Mouse (Mus musculus) stomach, embryonic 16.5 days (tissue): Measurements from ENCODE around the gene G6pc3. TPM values are rescaled to one million over a fixed set of nuclear protein-coding genes. Genes with fewer than 3 reads are reported as not detected.

Source experiments
- ATAC-seq: fragments of 200-750 bp; cut with Nextera tagmentation; 2 replicates; pipeline ENCODE4 v1.8.0; 2017; ENCODE audit warnings: moderate number of reproducible peaks, moderate TSS enrichment; ENCODE audit not compliant: insufficient read depth, low FRiP score
- H3K27ac ChIP-seq: fragments of 300-500 bp; sonication (generic); 2 replicates; pipeline ENCODE4 v1.5.1; 2014; ENCODE audit warnings: low read length
- H3K27me3 ChIP-seq: fragments of 300-500 bp; sonication (generic); 2 replicates; pipeline ENCODE4 v1.6.1; 2014; ENCODE audit warnings: low read length, control low read depth, mixed read lengths; ENCODE audit not compliant: control insufficient read depth, insufficient read depth
- H3K36me3 ChIP-seq: fragments of 300-500 bp; sonication (generic); 2 replicates; pipeline ENCODE4 v1.6.1; 2014; ENCODE audit warnings: low read length; ENCODE audit not compliant: control insufficient read depth, insufficient read depth
- H3K4me1 ChIP-seq: fragments of 300-500 bp; sonication (generic); 2 replicates; pipeline ENCODE4 v1.6.1; 2014; ENCODE audit warnings: low read length, control low read depth, mixed read lengths; ENCODE audit not compliant: control insufficient read depth, insufficient read depth
- H3K4me2 ChIP-seq: fragments of 300-500 bp; sonication (generic); 2 replicates; pipeline ENCODE4 v1.6.1; 2014; ENCODE audit warnings: low read depth, low read length, mixed read lengths
- H3K4me3 ChIP-seq: fragments of 300-500 bp; sonication (generic); replicated peaks from 2 replicates; pipeline ENCODE4 v1.5.1; 2014; ENCODE audit warnings: mild to moderate bottlenecking, low read length
- H3K9ac ChIP-seq: fragments of 300-500 bp; sonication (generic); 2 replicates; pipeline ENCODE4 v1.6.1; 2014; ENCODE audit warnings: low read length
- H3K9me3 ChIP-seq: fragments of 300-500 bp; sonication (generic); replicated peaks from 2 replicates; pipeline ENCODE4 v1.6.1; 2016; ENCODE audit warnings: low read length, control low read depth; ENCODE audit not compliant: control insufficient read depth
- WGBS: fragments of 180-500 bp; shearing (Covaris S2); extraction: QIAGEN DNeasy Blood & Tissue Kit; methylation state at CpG from one replicate; pipeline ENCODE4 v1.1.7; 2014; 5-methylcytosine and 5-hydroxymethylcytosine counted together
- polyA plus RNA-seq: library from polyadenylated mRNA; unstranded; fragments of >200 nt; fragmentation: Nextera tagmentation; extraction: Ambion mirVana; gene quantifications from 2 replicates; pipeline ENCODE4 v1.2.1, GENCODE M21; 2015

The G6pc3 gene
- polyA plus RNA-seq, 1 experiment from 2014 or later: 28.7 TPM

DNA sequence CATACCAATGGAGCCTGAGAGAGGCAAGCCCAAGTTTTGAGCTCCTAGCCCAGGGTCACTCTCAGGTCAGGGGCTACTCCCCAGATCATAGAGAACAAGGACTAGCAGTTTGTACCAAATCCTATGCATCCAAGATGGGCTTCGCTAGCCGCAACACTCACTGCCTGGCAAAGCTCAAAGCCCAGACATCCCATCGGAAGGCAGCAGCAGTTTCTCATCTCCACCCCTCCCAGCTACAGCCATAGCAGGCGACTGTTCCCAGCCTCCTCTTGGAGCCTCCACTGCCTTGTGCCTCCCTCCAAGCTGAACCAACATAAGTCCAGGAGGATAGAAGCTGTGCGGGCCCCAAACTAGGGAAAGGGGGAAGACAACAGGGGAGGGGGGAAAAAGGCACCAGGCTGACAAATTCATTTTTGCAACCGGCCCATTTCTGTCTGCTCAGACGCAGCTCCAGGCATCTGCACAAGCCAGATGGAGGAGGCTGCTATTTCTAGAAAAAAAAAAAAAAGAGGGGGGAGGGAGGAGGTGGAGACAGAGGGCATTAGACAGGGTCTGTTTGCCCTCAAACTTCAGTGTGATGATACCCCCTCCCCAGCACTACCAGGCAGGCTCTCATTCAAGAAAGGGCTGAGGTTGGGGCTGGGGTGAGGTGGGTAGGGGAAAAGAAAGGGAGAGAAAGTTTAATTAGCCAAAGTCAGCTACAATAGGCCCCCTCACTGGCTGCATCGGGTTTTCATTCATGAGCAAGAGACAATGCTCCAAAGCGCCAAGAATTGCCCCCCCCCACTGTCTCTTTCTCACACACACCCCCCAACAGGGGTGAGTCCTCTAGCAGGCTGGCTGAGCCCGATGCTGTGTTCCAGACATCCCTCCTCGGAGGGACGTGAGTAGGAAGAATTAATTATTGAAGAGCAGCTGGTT, 38.1 kb downstream of the G6pc3 start:
- Histone ChIP-seq H3K9me3 (no peaks in the 10 kb centered on the region), H3K9ac (peak overlapping the region; percentile 54)

DNA sequence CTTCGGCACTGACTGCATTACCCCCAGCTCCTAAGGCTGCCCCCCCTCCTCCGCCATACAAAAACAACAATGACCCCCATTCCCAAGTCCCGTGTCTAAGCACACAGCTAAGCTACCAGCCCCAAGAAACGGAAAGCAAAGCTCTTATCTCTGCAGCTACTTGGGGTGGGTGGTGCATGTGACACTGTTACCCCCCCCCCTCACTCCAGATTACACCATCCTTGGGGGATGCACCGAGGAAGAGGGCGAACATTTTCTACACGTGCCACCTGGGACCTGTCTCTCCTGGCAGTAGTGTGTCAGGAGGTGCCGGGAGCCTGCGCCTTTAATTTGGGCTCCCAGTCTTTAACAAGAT, 38.7 kb downstream of the G6pc3 start:
- H3K27me3 ChIP-seq: no peaks in the 10 kb centered on the region

More for the DNA sequence above, 38.1 kb downstream of the G6pc3 start:
- 26% methylated on average over 12 of the region's 12 CpGs for WGBS
- H3K27me3 ChIP-seq: no peaks in the 10 kb centered on the region
- H3K4me1 ChIP-seq: peaks cover 63% of the 10 kb centered on the region
- peak overlapping the region; percentile 77 for H3K4me3 ChIP-seq
- no peaks in the 10 kb centered on the region for H3K36me3 ChIP-seq
- peak overlapping the region; percentile 82 for H3K4me2 ChIP-seq
- no peak for ATAC-seq
- H3K27ac ChIP-seq: peak overlapping the region; percentile 61

DNA sequence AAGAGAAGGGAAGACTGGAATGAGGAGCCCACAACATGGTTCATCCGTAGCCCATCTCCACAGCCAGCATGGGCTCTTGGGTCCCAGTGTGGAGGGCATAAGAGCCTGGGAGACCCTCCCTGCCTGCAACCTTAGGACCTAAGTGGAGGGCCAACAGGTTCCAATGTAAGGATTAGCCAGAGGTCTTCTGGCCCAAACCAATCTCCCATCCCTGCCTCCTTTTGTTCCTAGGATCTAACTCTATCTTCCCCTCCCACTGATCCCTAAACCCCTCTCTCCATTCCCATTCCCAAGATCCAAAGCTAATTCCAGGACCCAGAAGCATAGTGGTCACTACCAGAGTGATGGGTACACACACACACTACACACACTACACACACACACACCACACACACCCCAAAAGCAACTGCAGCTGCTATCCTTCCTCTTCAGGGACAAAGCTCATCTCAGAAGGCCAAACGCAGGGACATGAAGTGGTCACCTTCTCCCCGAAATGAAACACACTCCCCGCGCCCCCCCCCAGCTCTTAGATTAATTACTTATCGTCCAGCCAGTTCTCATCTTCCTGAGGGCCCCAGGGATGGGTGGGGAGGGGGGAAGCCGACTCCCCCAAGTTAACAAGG, 39.3 kb downstream of the G6pc3 start:
- ATAC-seq: no peak
- H3K27ac ChIP-seq: peak overlapping the region; percentile 85; the same call in 1 of the 2 replicates
- H3K36me3 ChIP-seq: no peaks in the 10 kb centered on the region
- no peaks in the 10 kb centered on the region for H3K27me3 ChIP-seq
- H3K9ac ChIP-seq: peak overlapping the region; percentile 94
- peak overlapping the region; percentile 82 for H3K4me2 ChIP-seq
- peak overlapping the region; percentile 77 for H3K4me3 ChIP-seq
- H3K9me3 ChIP-seq: no peaks in the 10 kb centered on the region
- WGBS: 13% methylated on average over 7 of the region's 7 CpGs
- peaks cover 54% of the 10 kb centered on the region for H3K4me1 ChIP-seq

More for the DNA sequence above, 38.7 kb downstream of the G6pc3 start:
- ATAC-seq: no peak; the same call in 1 of the 2 replicates
- Histone ChIP-seq H3K27ac (peak overlapping the region; percentile 61; the same call in 1 of the 2 replicates), H3K4me1 (peaks cover 59% of the 10 kb centered on the region), H3K9ac (peak overlapping the region; percentile 54), H3K4me2 (peak overlapping the region; percentile 82), H3K36me3 (no peaks in the 10 kb centered on the region), H3K4me3 (peak overlapping the region; percentile 77), H3K9me3 (no peaks in the 10 kb centered on the region)
- 20% methylated on average over 9 of the region's 9 CpGs for WGBS

DNA sequence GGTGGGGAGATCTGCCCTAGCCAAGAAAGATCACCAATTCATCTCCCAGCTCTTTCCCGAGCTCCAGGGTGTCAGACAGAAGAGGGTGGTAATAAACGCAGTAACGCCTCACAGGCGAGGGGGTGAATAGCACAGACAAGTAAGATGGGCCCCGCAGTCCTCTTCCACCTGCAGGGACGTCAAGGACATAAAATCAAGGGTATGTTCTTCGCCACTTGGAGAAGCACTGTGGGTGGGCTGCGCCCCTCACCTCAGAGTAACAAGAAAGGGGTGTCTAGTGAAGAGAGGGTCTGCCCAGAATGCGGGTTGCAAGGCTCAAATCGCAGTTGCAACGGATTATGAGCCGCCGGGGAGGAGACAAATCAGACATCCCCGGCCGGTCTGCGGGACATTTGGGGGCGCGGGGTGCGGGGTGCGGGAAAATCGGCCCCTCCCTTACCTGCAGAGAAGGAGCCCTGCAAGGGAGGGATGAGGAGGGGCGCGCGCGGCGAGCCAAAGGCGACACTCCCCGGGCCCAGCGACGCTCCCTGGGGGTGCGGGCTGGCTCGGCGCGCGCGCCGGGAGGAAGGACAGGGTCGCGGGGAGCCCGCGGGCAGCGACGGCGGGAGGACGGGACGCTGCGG, 40.0 kb downstream of the G6pc3 start:
- Histone ChIP-seq H3K9ac (peak overlapping the region; percentile 94), H3K4me3 (peak overlapping the region; percentile 77), H3K4me1 (peaks cover 48% of the 10 kb centered on the region), H3K9me3 (no peaks in the 10 kb centered on the region), H3K4me2 (peak overlapping the region; percentile 82), H3K27me3 (no peaks in the 10 kb centered on the region), H3K27ac (peak overlapping the region; percentile 85), H3K36me3 (no peaks in the 10 kb centered on the region)
- peak; percentile 21; the same call in 1 of the 2 replicates for ATAC-seq
- WGBS: under 1% methylated on average over 39 of the region's 47 CpGs

DNA sequence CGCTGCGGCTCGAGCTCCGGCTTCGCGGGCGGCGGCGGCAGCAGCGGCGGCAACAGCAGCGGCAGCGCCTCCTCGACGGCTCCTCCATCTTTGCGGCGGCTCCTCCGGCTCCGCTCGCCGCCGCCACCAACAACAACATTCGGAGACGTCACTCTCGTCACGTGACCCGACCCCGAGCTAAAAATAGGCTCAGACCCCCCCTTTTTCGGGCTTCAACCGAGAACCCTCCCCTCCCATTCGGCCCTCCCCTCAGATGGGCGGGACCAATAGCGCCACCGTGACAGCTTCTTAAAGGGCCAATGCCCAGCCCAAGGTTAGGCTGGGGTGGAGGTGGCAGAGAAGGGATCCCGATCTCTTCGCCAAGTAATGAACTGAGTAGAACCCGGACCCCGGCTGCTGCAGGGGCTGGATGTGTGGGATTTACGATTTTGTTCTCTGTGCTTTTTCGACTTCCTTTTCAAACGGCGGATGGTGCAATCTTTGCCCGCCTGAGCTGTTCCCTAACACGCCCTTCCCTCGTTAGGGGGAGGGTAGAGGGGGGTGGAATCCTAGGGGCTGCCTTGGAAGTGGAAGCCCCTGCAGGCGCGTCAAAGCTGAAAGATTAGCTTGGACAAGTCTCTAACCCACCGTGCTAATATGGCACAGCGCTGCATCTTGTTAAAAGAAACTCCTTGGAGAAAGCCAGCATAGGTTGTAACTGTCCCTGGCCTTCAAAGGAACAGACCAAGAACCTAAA, 40.8 kb downstream of the G6pc3 start, which contains the start of gene Hdac5:
Hdac5 (minus strand) TSS at position 161 of the 736 bp plus-strand sequence.
- Histone ChIP-seq H3K27me3 (no peaks in the 10 kb centered on the region), H3K4me1 (peaks cover 40% of the 10 kb centered on the region), H3K36me3 (no peaks in the 10 kb centered on the region), H3K9ac (peak within 1 kb of the TSS; percentile 94), H3K27ac (peak within 1 kb of the TSS; percentile 85), H3K4me3 (peak within 1 kb of the TSS; percentile 77), H3K4me2 (peak within 1 kb of the TSS; percentile 82), H3K9me3 (no peaks in the 10 kb centered on the region)
- ATAC-seq: peak; percentile 91
- WGBS: under 1% methylated on average over 49 of the region's 49 CpGs

DNA sequence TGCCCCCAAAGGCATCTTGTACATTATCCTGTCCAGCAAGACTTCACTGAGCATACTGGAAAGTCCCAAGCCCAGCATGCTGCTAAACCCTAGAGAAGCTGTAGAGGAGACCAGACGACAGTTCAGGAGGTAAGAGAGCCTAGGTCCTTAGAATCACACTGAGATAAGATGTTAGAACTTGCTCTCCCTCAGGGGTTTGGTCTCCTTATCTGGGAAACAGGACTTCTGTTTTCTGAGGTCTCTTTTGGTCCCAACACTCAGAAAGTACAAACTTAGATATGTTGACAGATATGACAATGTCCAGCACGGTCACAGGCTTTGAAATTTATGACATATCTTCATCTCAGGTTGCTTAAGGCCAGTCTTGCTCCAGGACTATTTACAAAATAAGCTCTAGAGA, 46.6 kb downstream of the G6pc3 start:
- Histone ChIP-seq H3K36me3 (no peaks in the 10 kb centered on the region), H3K4me2 (no peak overlapping the region), H3K9ac (no peak overlapping the region), H3K9me3 (no peaks in the 10 kb centered on the region), H3K27me3 (no peaks in the 10 kb centered on the region), H3K4me3 (no peak overlapping the region), H3K27ac (no peak overlapping the region), H3K4me1 (peaks cover 4% of the 10 kb centered on the region; the same call in 1 of the 2 replicates)
- no peak for ATAC-seq
- 46% methylated on average over 2 of the region's 2 CpGs for WGBS

DNA sequence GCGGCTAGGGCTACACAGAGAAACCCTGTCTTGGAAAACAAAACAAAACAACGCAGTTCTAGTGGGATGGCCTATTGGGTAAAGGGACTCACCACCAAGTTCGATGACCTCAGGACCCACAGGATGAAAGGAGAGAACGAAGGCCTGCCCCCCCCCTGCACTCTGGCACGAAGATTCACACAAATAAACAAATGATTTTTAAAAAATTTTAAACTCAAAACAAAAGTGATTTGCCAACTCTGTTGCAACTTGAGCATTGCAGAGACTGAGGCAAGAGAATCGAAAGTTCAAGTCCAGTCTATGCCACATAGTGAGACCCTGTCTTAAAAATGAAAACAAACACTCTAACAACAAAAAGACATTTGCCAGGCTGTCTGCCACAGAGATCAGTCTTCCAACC, 51.2 kb downstream of the G6pc3 start:
- H3K27me3 ChIP-seq: no peaks in the 10 kb centered on the region
- H3K4me1 ChIP-seq: peaks cover 14% of the 10 kb centered on the region
- H3K27ac ChIP-seq: no peak overlapping the region
- WGBS: 90% methylated on average over 6 of the region's 6 CpGs
- 0 out of 2 replicates have a peak, but pooled peaks cover 3% of the 10 kb centered on the region for H3K9me3 ChIP-seq
- no peak overlapping the region for H3K9ac ChIP-seq
- ATAC-seq: no peak
- H3K4me2 ChIP-seq: no peak overlapping the region
- no peaks in the 10 kb centered on the region for H3K36me3 ChIP-seq
- H3K4me3 ChIP-seq: no peak overlapping the region

DNA sequence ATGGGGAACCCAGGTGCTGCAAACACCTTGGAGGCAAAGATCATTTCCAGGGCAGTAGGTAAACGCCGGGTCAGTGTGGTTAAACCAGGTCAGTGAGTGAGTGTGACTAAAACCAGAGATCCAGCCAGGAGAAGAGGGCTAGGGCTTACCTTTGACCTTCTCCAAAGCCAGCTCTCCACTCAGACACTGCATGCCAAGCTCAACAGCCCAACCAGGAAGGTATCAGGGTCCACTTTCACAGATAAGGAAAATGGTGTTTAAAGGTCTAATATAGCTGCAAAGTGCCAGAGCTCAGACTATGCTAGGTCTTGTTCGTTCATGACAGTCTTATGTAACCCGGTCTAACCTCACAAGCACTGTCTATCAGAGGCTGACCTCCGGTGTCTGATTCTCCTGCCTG, 51.8 kb downstream of the G6pc3 start:
- no peak overlapping the region for H3K4me3 ChIP-seq
- H3K27me3 ChIP-seq: no peaks in the 10 kb centered on the region
- H3K9me3 ChIP-seq: 0 out of 2 replicates have a peak, but pooled peaks cover 3% of the 10 kb centered on the region
- H3K4me2 ChIP-seq: no peak overlapping the region
- H3K36me3 ChIP-seq: no peaks in the 10 kb centered on the region
- 77% methylated on average over 5 of the region's 5 CpGs for WGBS
- H3K4me1 ChIP-seq: peaks cover 20% of the 10 kb centered on the region
- ATAC-seq: no peak
- H3K27ac ChIP-seq: no peak overlapping the region
- no peak overlapping the region for H3K9ac ChIP-seq
